Mouse (Mus musculus): Measurements from ENCODE around the gene Acacb. TPM values are rescaled to one million over a fixed set of nuclear protein-coding genes. Genes with fewer than 3 reads are reported as not detected.

The Acacb gene
- total RNA-seq, 2 experiments from 2014 or later, result 2.9 to 5.5 TPM

GRCm38 (mm10) chr5:114238924-114239323 is 92.6 kb downstream of the Acacb start:
- DNase-seq (ENCODE audit: extremely low spot score in 1 of 2, low spot score in 2 of 2), result no peak
- intact Hi-C loops (cut with DNase I), result no loop called here

GRCm38 (mm10) chr5:114239737-114240136 is 93.4 kb downstream of the Acacb start:
- intact Hi-C loops (cut with DNase I), result no loop called here
- DNase-seq (ENCODE audit: extremely low spot score in 1 of 2, low spot score in 2 of 2), result no peak

GRCm38 (mm10) chr5:114246465-114246864 is 100.1 kb downstream of the Acacb start:
- intact Hi-C loops (cut with DNase I), result no loop called here
- DNase-seq (ENCODE audit: extremely low spot score in 1 of 2, low spot score in 2 of 2), result no peak

GRCm38 (mm10) chr5:114248174-114248589 is 101.8 kb downstream of the Acacb start:
- intact Hi-C loops (cut with DNase I), result loop anchor here (2.0 kb wide), 1 partner anchor 61 kb away; no protein-coding TSS in a partner anchor
- DNase-seq (ENCODE audit: extremely low spot score in 1 of 2, low spot score in 2 of 2), result peak; percentile 38 to 85

- intact Hi-C loops (cut with DNase I), result no loop called here
- DNase-seq (ENCODE audit: extremely low spot score in 1 of 2, low spot score in 2 of 2), result no peak
These were observed 113.2 kb downstream of the Acacb start for GRCm38 (mm10) chr5:114259495-114259894.

- intact Hi-C loops (cut with DNase I), result no loop called here
- DNase-seq (ENCODE audit: extremely low spot score in 1 of 2, low spot score in 2 of 2), result no peak
These were observed 115.2 kb downstream of the Acacb start for GRCm38 (mm10) chr5:114261494-114261893.

- intact Hi-C loops (cut with DNase I), result no loop called here
- no peak for DNase-seq (ENCODE audit: extremely low spot score in 1 of 2, low spot score in 2 of 2)
These were observed 117.7 kb downstream of the Acacb start for GRCm38 (mm10) chr5:114264030-114264459.

GRCm38 (mm10) chr5:114264791-114265190 is 118.5 kb downstream of the Acacb start:
- intact Hi-C loops (cut with DNase I), result no loop called here
- DNase-seq (ENCODE audit: extremely low spot score in 1 of 2, low spot score in 2 of 2), result no peak

GRCm38 (mm10) chr5:114268646-114269045 is 122.3 kb downstream of the Acacb start:
- intact Hi-C loops (cut with DNase I), result no loop called here
- no peak for DNase-seq (ENCODE audit: extremely low spot score in 1 of 2, low spot score in 2 of 2)

GRCm38 (mm10) chr5:114269499-114269898 is 123.2 kb downstream of the Acacb start:
- DNase-seq (ENCODE audit: extremely low spot score in 1 of 2, low spot score in 2 of 2), result no peak
- intact Hi-C loops (cut with DNase I), result no loop called here

- DNase-seq (ENCODE audit: extremely low spot score in 1 of 2, low spot score in 2 of 2), result no peak
- intact Hi-C loops (cut with DNase I), result no loop called here
These were observed 123.6 kb downstream of the Acacb start for GRCm38 (mm10) chr5:114269984-114270383.

- no peak for DNase-seq (ENCODE audit: extremely low spot score in 1 of 2, low spot score in 2 of 2)
- intact Hi-C loops (cut with DNase I), result no loop called here
These were observed 127.5 kb downstream of the Acacb start, which contains the start of gene Foxn4 for GRCm38 (mm10) chr5:114273693-114274402. Gene Foxn4 (minus strand): TSS chr5:114273807.

GRCm38 (mm10) chr5:114275339-114275738 is 129.0 kb downstream of the Acacb start:
- no peak for DNase-seq (ENCODE audit: extremely low spot score in 1 of 2, low spot score in 2 of 2)
- intact Hi-C loops (cut with DNase I), result no loop called here

GRCm38 (mm10) chr5:114275991-114276390 is 129.7 kb downstream of the Acacb start:
- intact Hi-C loops (cut with DNase I), result no loop called here
- no peak for DNase-seq (ENCODE audit: extremely low spot score in 1 of 2, low spot score in 2 of 2)

- no peak for DNase-seq (ENCODE audit: extremely low spot score in 1 of 2, low spot score in 2 of 2)
- intact Hi-C loops (cut with DNase I), result no loop called here
These were observed 133.2 kb downstream of the Acacb start for GRCm38 (mm10) chr5:114279382-114280143.

- no peak for DNase-seq (ENCODE audit: extremely low spot score in 1 of 2, low spot score in 2 of 2)
- intact Hi-C loops (cut with DNase I), result no loop called here
These were observed 136.0 kb downstream of the Acacb start for GRCm38 (mm10) chr5:114282346-114282745.

GRCm38 (mm10) chr5:114284604-114285397 is 138.5 kb downstream of the Acacb start:
- intact Hi-C loops (cut with DNase I), result no loop called here

GRCm38 (mm10) chr5:114285398-114285700 is 139.0 kb downstream of the Acacb start:
- intact Hi-C loops (cut with DNase I), result no loop called here
- peak in 1 of 2 experiments; percentile 5 for DNase-seq (ENCODE audit: extremely low spot score in 1 of 2, low spot score in 2 of 2)

More at GRCm38 (mm10) chr5:114284604-114285397, 138.5 kb downstream of the Acacb start:
- DNase-seq (ENCODE audit: extremely low spot score in 1 of 2, low spot score in 2 of 2), result peak in 1 of 2 experiments; percentile 32

- DNase-seq (ENCODE audit: extremely low spot score in 1 of 2, low spot score in 2 of 2), result no peak
- intact Hi-C loops (cut with DNase I), result no loop called here
These were observed 139.8 kb downstream of the Acacb start for GRCm38 (mm10) chr5:114286102-114286501.
